ENCODE assay signal across 21 mouse cellular contexts in genomic region chr12:68794396-68794795, GRCm38 (mm10).
"Had no signal": no experiment of that assay in that cellular context is flagged by ENCODE, and none has a peak within 500 bp of the region (broad histone marks: within the 10 kb centered on the region; RNA-seq: fewer than 3 reads in every experiment).

No protein-coding gene starts in this region.

- H3K4me1 ChIP-seq: liver, embryonic 15.5 days; lung, embryonic 15.5 days; megakaryocyte, embryonic 14.5 days; midbrain, embryonic 10.5 days; midbrain, embryonic 12.5 days; neural tube, embryonic 13.5 days; neural tube, embryonic 15.5 days; stomach, embryonic 15.5 days had no signal

- DNase-seq: liver, postnatal 0 days; lung, adult 2 months; lung, postnatal 14 days; lung, postnatal 36 days; midbrain, embryonic 14.5 days; right cerebral cortex, postnatal 14 days; thymus, adult 2 months; thymus, postnatal 25 days; thymus, postnatal 4 days had no signal

- H3K27me3 ChIP-seq: liver, embryonic 15.5 days; lung, embryonic 15.5 days; megakaryocyte, embryonic 14.5 days; midbrain, embryonic 12.5 days; neural tube, embryonic 13.5 days; neural tube, embryonic 15.5 days; stomach, embryonic 15.5 days had no signal

- H3K4me2 ChIP-seq: liver, embryonic 15.5 days; lung, embryonic 15.5 days; midbrain, embryonic 12.5 days; neural tube, embryonic 13.5 days; neural tube, embryonic 15.5 days; stomach, embryonic 15.5 days had no signal

- H3K4me3 ChIP-seq: liver, embryonic 15.5 days; lung, embryonic 15.5 days; megakaryocyte, embryonic 14.5 days; midbrain, embryonic 10.5 days; midbrain, embryonic 12.5 days; myocyte; neural tube, embryonic 13.5 days; neural tube, embryonic 15.5 days; stomach, embryonic 15.5 days had no signal

- H3K36me3 ChIP-seq: liver, embryonic 15.5 days; lung, embryonic 15.5 days; midbrain, embryonic 10.5 days; midbrain, embryonic 12.5 days; neural tube, embryonic 13.5 days; neural tube, embryonic 15.5 days; stomach, embryonic 15.5 days had no signal

- H3K9ac ChIP-seq: liver, embryonic 15.5 days; liver, postnatal 0 days; lung, embryonic 15.5 days; midbrain, embryonic 12.5 days; neural tube, embryonic 13.5 days; neural tube, embryonic 15.5 days; stomach, embryonic 15.5 days had no signal

- H3K9me3 ChIP-seq: liver, embryonic 15.5 days; lung, embryonic 15.5 days; midbrain, embryonic 10.5 days; midbrain, embryonic 12.5 days; neural tube, embryonic 13.5 days; neural tube, embryonic 15.5 days; stomach, embryonic 15.5 days had no signal

- ATAC-seq: liver, postnatal 0 days; lung, postnatal 0 days; midbrain, embryonic 16.5 days had no signal

- H3K27ac ChIP-seq: liver, embryonic 15.5 days; lung, embryonic 15.5 days; macrophage; midbrain, embryonic 10.5 days; midbrain, embryonic 12.5 days; neural tube, embryonic 13.5 days; neural tube, embryonic 15.5 days; stomach, embryonic 15.5 days had no signal
